ENCODE assay signal across 17 mouse cellular contexts in the genomic region with DNA sequence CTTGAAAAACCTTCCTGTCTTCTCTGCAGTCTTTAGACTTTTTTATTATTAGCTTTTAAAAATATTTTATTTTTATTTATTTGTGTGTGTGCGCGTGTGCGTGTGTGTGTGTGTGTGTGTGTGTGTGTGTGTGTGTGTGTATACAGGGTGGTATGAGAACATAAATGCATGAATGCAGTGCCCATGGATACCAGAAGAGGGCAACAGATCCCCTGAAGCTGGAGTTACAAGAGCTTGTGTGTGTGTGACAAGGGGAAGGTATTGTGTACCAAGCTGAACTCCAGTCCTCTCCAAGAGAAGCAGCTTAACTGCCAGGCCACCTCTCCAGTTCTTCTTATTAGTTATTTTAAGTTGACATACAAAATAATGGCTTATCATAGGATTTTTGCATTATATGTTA.
DNase-seq lines count a peak whose midpoint lies in the region; ATAC-seq and TF ChIP-seq lines count a peak whose summit lies in the region.
"Had no signal": no experiment of that assay in that cellular context is flagged by ENCODE, and none has a peak within 500 bp of the region (broad histone marks: within the 10 kb centered on the region; RNA-seq: fewer than 3 reads in every experiment).

No protein-coding gene starts in this region.

- no peaks in the 10 kb centered on the region for H3K36me3 ChIP-seq in hindbrain, postnatal 0 days (ENCODE audit: insufficient read depth, low read length)
- no peaks in the 10 kb centered on the region for H3K36me3 ChIP-seq in hindbrain, embryonic 12.5 days
- H3K36me3 ChIP-seq in lung, embryonic 14.5 days (ENCODE audit: insufficient read depth), result no peaks in the 10 kb centered on the region
- H3K36me3 ChIP-seq: embryonic facial prominence, embryonic 15.5 days; midbrain, embryonic 10.5 days had no signal

- no peak for ATAC-seq in hindbrain, postnatal 0 days
- no peak for ATAC-seq in hindbrain, embryonic 12.5 days (ENCODE audit: low FRiP score)
- no peak for ATAC-seq in lung, embryonic 14.5 days (ENCODE audit: insufficient read depth)
- ATAC-seq: forebrain, embryonic 16.5 days had no signal

- no peak overlapping the region for H3K4me3 ChIP-seq in hindbrain, postnatal 0 days (ENCODE audit: low read length)
- no peak overlapping the region for H3K4me3 ChIP-seq in hindbrain, embryonic 12.5 days
- H3K4me3 ChIP-seq in lung, embryonic 14.5 days (ENCODE audit: low read depth, low read length), result no peak overlapping the region
- H3K4me3 ChIP-seq: embryonic facial prominence, embryonic 15.5 days; midbrain, embryonic 10.5 days; myocyte had no signal

- H3K27me3 ChIP-seq in hindbrain, postnatal 0 days (ENCODE audit: insufficient read depth, low read length), result no peaks in the 10 kb centered on the region
- H3K27me3 ChIP-seq in hindbrain, embryonic 12.5 days, result no peaks in the 10 kb centered on the region
- H3K27me3 ChIP-seq in lung, embryonic 14.5 days (ENCODE audit: insufficient read depth, low read length), result no peaks in the 10 kb centered on the region
- H3K27me3 ChIP-seq: embryonic facial prominence, embryonic 15.5 days had no signal

- peak; percentile 63 for TF ChIP-seq CTCF in hindbrain, postnatal 0 days (IDR thresholded peaks at IDR 0.05; ENCODE audit: low read depth)
- TF ChIP-seq CTCF in lung, embryonic 14.5 days (IDR thresholded peaks at IDR 0.05; ENCODE audit: low read depth), result peak; percentile 45

- H3K4me1 ChIP-seq in hindbrain, postnatal 0 days (ENCODE audit: insufficient read depth, low read length), result no peaks in the 10 kb centered on the region
- no peaks in the 10 kb centered on the region for H3K4me1 ChIP-seq in hindbrain, embryonic 12.5 days
- H3K4me1 ChIP-seq in lung, embryonic 14.5 days (ENCODE audit: insufficient read depth), result no peaks in the 10 kb centered on the region
- H3K4me1 ChIP-seq: embryonic facial prominence, embryonic 15.5 days had no signal

- no peak overlapping the region for H3K27ac ChIP-seq in hindbrain, postnatal 0 days
- H3K27ac ChIP-seq in hindbrain, embryonic 12.5 days, result no peak overlapping the region
- H3K27ac ChIP-seq in lung, embryonic 14.5 days (ENCODE audit: low read depth), result no peak overlapping the region
- H3K27ac ChIP-seq: embryonic facial prominence, embryonic 15.5 days; midbrain, embryonic 10.5 days had no signal

- peak; percentile 37 for DNase-seq in hindbrain, postnatal 0 days (ENCODE audit: low spot score)
- peak; percentile 6 for DNase-seq in lung, embryonic 14.5 days
- DNase-seq in lung, postnatal 10 days, result no peak
- DNase-seq in R1 (ENCODE audit: low read depth, low spot score), result peak; percentile 58
- peak; percentile 42 for DNase-seq in mesoderm, embryonic 11.5 days (ENCODE audit: low read depth, low spot score)
- DNase-seq in ovary, postnatal 10 days (ENCODE audit: low spot score), result no peak
- no peak for DNase-seq in kidney, adult 11 months
- DNase-seq: adrenal gland, adult 2 months; cerebellum, postnatal 25 days; gastrocnemius, postnatal 14 days; heart, postnatal 4 days; kidney, adult 9 months had no signal

- no peak overlapping the region for H3K4me2 ChIP-seq in hindbrain, postnatal 0 days (ENCODE audit: low read depth, low read length)
- H3K4me2 ChIP-seq in hindbrain, embryonic 12.5 days (replicated peaks), result no peak overlapping the region
- no peak overlapping the region for H3K4me2 ChIP-seq in lung, embryonic 14.5 days
- H3K4me2 ChIP-seq: embryonic facial prominence, embryonic 15.5 days had no signal

- WGBS in hindbrain, postnatal 0 days, result 93% methylated on average over 3 of the region's 3 CpGs
- WGBS in hindbrain, embryonic 12.5 days, result 86% methylated on average over 3 of the region's 3 CpGs
- 91% methylated on average over 3 of the region's 3 CpGs for WGBS in lung, embryonic 14.5 days

- no peaks in the 10 kb centered on the region for H3K9me3 ChIP-seq in hindbrain, postnatal 0 days (ENCODE audit: low read length)
- no peaks in the 10 kb centered on the region for H3K9me3 ChIP-seq in hindbrain, embryonic 12.5 days (replicated peaks)
- no peaks in the 10 kb centered on the region for H3K9me3 ChIP-seq in lung, embryonic 14.5 days (ENCODE audit: low read depth, low read length)
- H3K9me3 ChIP-seq: embryonic facial prominence, embryonic 15.5 days; midbrain, embryonic 10.5 days had no signal

- no peak overlapping the region for H3K9ac ChIP-seq in hindbrain, postnatal 0 days (replicated peaks; ENCODE audit: low read length)
- no peak overlapping the region for H3K9ac ChIP-seq in hindbrain, embryonic 12.5 days
- H3K9ac ChIP-seq in lung, embryonic 14.5 days, result no peak overlapping the region
- H3K9ac ChIP-seq: embryonic facial prominence, embryonic 15.5 days had no signal

Comparison
In these comparisons a context has a peak if more than half of its experiments do, and no peak if none do; other contexts are left out.
1. DNase-seq: peak in hindbrain, postnatal 0 days (single experiment), lung, embryonic 14.5 days (single experiment), R1 (single experiment) and mesoderm, embryonic 11.5 days (single experiment); none in lung, postnatal 10 days (single experiment), ovary, postnatal 10 days (single experiment) and kidney, adult 11 months (single experiment).